Mouse (Mus musculus): ENCODE measurements around the gene Col3a1. TPM values are rescaled to one million over a fixed set of nuclear protein-coding genes. Genes with fewer than 3 reads are reported as not detected.

Col3a1 gene
- polyA plus RNA-seq, 1 experiment from 2014 or later: 688 TPM

DNA sequence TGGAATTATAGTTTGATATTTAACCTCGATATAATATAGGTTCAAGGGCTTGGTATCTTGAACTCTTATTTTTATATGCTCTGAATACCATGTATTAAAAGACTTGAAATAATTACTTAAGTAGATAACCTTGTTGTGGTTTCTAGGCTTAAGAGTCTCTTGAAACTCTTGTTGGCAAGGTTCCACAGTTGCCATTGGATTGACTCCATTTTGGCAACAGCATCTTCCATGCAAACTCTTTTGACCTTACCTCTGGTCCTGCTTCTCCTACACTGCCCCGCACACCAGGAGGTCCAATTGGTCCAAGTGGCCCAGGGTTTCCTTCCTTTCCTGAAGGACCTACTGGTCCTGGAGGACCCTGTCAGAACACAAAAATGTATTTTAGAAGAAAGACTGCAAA, 70.5 kb downstream of the Col3a1 start:
- Histone ChIP-seq H3K36me3 (peaks cover 12% of the 10 kb centered on the region; the same call in 1 of the 2 replicates), H3K27me3 (replicated peaks) (no peaks in the 10 kb centered on the region), H3K27ac (ENCODE audit: poor library complexity, severe bottlenecking) (no peak overlapping the region), H3K4me2 (no peak overlapping the region), H3K9me3 (replicated peaks) (no peaks in the 10 kb centered on the region), H3K9ac (no peak overlapping the region), H3K4me3 (no peak overlapping the region), H3K4me1 (replicated peaks) (no peaks in the 10 kb centered on the region)
- WGBS: 75% methylated on average over 2 of the region's 2 CpGs
- ATAC-seq (ENCODE audit: insufficient number of reproducible peaks, low FRiP score): no peak

Small RNAs within 50 kb of the gene (microRNA-seq; reads per million reads assigned to microRNA genes)
- not detected for gene Gm47302

Other genes starting within 250 kb of the Col3a1 start
- 71.6 and 76.2 TPM in 2 replicates for gene Col5a2, start 191.7 kb downstream of the Col3a1 start, polyA plus RNA-seq (2016; fragmentation: Nextera tagmentation; extraction: Ambion mirVana)

All from heart, embryonic 12.5 days (tissue).